Mouse (Mus musculus) heart, embryonic 15.5 days (tissue): ENCODE data around the gene Mmel1. TPM values are rescaled to one million over a fixed set of nuclear protein-coding genes. Genes with fewer than 3 reads are reported as not detected.

Source experiments
- ATAC-seq: fragments of 200-750 bp; cut with Nextera tagmentation; replicated peaks from 2 replicates; pipeline ENCODE4 v1.8.0; 2017; ENCODE audit warnings: low read depth, moderate TSS enrichment; ENCODE audit not compliant: insufficient number of reproducible peaks, insufficient read depth, low FRiP score
- H3K27ac ChIP-seq: fragments of 300-500 bp; sonication (generic); 2 replicates; pipeline ENCODE4 v1.5.1; 2015; ENCODE audit warnings: mild to moderate bottlenecking, inconsistent platforms
- H3K27me3 ChIP-seq: fragments of 300-500 bp; sonication (generic); 2 replicates; pipeline ENCODE4 v1.6.1; 2015; ENCODE audit warnings: inconsistent platforms
- H3K36me3 ChIP-seq: fragments of 300-500 bp; sonication (generic); 2 replicates; pipeline ENCODE4 v1.6.1; 2015; ENCODE audit warnings: mild to moderate bottlenecking, inconsistent platforms
- H3K4me1 ChIP-seq: fragments of 300-500 bp; sonication (generic); replicated peaks from 2 replicates; pipeline ENCODE4 v1.6.1; 2015; ENCODE audit warnings: inconsistent platforms
- H3K4me2 ChIP-seq: fragments of 300-500 bp; sonication (generic); 2 replicates; pipeline ENCODE4 v1.6.1; 2015; ENCODE audit warnings: inconsistent platforms, mild to moderate bottlenecking, moderate library complexity
- H3K4me3 ChIP-seq: fragments of 300-500 bp; sonication (generic); 2 replicates; pipeline ENCODE4 v1.5.1; 2015; ENCODE audit warnings: mild to moderate bottlenecking, inconsistent platforms
- H3K9ac ChIP-seq: fragments of 300-500 bp; sonication (generic); 2 replicates; pipeline ENCODE4 v1.6.1; 2015; ENCODE audit warnings: mild to moderate bottlenecking, inconsistent platforms
- H3K9me3 ChIP-seq: fragments of 300-500 bp; sonication (generic); replicated peaks from 2 replicates; pipeline ENCODE4 v1.6.1; 2016; ENCODE audit warnings: inconsistent platforms
- WGBS: fragments of 180-500 bp; shearing (Covaris S2); methylation state at CpG from one replicate; pipeline ENCODE4 v1.1.7; 2015; ENCODE audit warnings: mixed read lengths; 5-methylcytosine and 5-hydroxymethylcytosine counted together
- polyA plus RNA-seq: library from polyadenylated mRNA; unstranded; fragments of >200 nt; fragmentation: Nextera tagmentation; extraction: Ambion mirVana; gene quantifications from 2 replicates; pipeline ENCODE4 v1.2.1, GENCODE M21; 2015

Mmel1 gene
- polyA plus RNA-seq, 1 experiment from 2014 or later = 0.58 TPM

DNA sequence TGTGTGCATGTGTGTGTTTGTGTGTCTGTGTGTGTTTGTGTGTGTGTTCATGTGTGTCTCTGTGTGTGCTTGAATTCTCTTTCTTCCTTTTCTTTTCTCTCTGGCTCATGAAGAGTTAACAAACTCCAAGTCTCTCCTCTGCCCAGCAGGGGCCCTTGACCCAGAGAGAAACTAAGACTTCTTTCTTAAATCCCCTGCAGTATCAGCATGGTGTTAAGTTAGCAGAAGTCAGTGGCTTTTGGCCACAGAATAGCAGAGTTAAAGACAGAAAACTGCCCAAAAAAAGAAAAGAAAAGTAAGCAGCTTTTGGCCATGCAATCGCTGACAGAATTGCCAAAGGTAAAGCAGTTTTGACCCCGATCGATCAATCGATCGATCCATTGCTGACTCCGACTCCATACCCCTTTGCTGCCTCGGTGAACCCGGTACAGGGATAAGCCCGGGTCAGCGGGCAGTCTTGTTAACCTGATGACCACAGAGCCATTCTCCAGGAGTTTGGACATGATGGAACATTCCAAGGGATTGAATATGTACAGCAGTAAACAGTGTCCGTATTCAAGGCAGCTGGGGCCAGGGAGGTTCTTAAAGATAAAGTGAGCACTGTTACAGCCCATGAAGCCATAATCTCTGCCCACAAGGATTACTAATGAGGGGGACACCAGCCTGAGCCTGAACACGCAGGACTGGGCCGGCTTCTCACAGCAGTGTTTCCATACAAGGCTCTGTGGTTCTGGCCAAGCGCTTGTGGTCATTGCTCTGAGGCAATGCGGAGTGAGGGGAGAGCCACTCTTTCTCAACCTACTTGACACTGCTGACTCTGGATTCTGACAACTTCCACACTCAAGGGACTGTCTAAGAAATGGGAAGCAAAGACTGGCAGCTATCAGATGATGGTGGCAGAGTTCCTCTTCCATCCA lies 41.5 kb downstream of the Mmel1 start:
- Histone ChIP-seq H3K4me2 (no peak overlapping the region), H3K9ac (no peak overlapping the region), H3K9me3 (no peaks in the 10 kb centered on the region), H3K36me3 (no peaks in the 10 kb centered on the region), H3K27me3 (no peaks in the 10 kb centered on the region), H3K4me3 (no peak overlapping the region), H3K4me1 (peaks cover 9% of the 10 kb centered on the region), H3K27ac (no peak overlapping the region)
- 28% methylated on average over 15 of the region's 15 CpGs for WGBS
- ATAC-seq = no peak

DNA sequence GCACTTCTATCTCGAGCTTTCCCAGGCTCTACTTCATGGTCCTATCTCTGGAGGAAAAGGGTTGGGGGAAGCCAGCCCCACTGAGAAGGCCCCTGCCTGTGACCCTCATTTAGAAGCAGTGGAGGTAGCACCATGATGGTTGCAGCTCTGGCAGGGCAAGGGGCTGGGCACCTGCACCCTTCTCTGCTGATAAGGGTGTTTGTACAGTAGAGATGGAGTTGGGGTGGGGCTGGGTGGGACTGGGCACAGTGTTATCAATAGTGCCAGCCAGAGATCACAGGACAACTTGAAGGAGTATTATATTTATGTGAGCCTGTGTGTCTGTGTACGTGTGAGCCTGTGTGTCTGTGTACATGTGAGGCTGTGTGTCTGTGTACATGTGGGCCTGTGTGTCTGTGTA lies 42.3 kb downstream of the Mmel1 start:
- WGBS = 56% methylated on average over 2 of the region's 2 CpGs
- Histone ChIP-seq H3K4me2 (no peak overlapping the region), H3K4me3 (no peak overlapping the region), H3K9me3 (no peaks in the 10 kb centered on the region), H3K9ac (no peak overlapping the region), H3K27me3 (no peaks in the 10 kb centered on the region), H3K4me1 (peaks cover 9% of the 10 kb centered on the region), H3K36me3 (no peaks in the 10 kb centered on the region), H3K27ac (no peak overlapping the region)
- ATAC-seq = no peak

DNA sequence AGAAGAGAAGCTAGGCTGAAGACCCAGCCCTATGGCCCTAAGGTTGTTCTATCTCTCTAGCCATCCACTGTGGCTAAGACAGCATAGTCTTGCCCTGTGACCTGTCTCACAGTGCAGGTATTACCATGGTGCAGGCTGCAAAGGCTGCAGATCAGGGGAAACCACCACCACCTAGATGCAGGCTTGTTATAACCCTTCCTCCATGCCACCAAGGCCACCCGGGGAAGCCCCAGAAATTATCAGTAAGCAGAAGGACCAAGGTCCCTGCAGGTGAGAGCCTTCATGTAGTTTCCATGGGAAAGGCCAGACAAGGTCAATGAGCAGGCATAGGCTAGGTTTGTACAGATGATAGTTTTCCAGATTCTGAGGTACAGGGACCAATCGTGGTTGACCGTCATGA lies 44.5 kb downstream of the Mmel1 start:
- Histone ChIP-seq H3K27me3 (no peaks in the 10 kb centered on the region), H3K4me2 (no peak overlapping the region), H3K9me3 (no peaks in the 10 kb centered on the region), H3K27ac (no peak overlapping the region), H3K36me3 (no peaks in the 10 kb centered on the region), H3K9ac (no peak overlapping the region), H3K4me1 (peaks cover 4% of the 10 kb centered on the region; the same call in 1 of the 2 replicates), H3K4me3 (no peak overlapping the region)
- 93% methylated on average over 3 of the region's 3 CpGs for WGBS
- no peak for ATAC-seq

DNA sequence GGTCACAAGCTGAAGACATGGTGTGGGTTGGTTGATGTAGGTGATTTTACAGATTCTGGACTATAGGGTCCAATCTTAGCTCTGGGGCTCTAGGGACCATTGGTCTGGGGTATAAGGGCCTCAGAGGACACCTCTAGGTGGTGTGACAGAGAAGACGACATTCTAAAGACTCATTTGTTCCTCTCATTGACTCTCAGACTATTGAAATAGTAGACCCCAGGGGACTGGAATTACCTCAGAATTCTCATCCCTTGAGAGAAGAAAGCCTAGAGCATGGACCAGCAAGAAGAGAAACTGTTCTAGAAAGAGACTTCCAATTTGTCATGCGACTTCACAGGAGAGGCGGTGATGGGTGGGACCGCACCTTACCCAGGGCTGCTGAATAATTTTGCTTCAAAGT lies 44.9 kb downstream of the Mmel1 start:
- 93% methylated on average over 4 of the region's 4 CpGs for WGBS
- ATAC-seq = no peak
- H3K27ac ChIP-seq = no peak overlapping the region
- H3K9me3 ChIP-seq = no peaks in the 10 kb centered on the region
- no peak overlapping the region for H3K4me2 ChIP-seq
- no peak overlapping the region for H3K9ac ChIP-seq
- no peaks in the 10 kb centered on the region for H3K36me3 ChIP-seq
- H3K4me3 ChIP-seq = no peak overlapping the region
- no peaks in the 10 kb centered on the region for H3K27me3 ChIP-seq
- H3K4me1 ChIP-seq = peaks cover 4% of the 10 kb centered on the region; the same call in 1 of the 2 replicates

DNA sequence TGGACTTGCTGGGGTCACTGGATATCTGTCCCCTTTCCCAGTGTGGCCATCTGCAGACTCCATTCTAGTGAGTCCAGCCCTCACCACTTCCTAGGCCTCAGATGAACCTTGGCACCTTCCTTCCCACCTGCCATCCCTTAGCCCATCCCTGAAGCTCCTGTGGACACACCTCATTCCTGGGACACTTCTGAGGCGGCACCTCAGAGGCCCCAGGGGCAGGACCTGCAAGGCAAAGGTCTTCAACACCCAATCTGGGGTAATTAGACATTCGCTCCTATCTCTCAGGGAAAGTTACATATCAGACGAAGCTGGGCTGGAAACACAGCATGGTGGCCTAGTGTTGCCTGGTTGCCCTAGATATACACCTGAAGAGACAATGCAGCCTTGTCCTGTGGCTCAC lies 45.3 kb downstream of the Mmel1 start:
- no peak overlapping the region for H3K4me2 ChIP-seq
- H3K4me1 ChIP-seq = peaks cover 4% of the 10 kb centered on the region; the same call in 1 of the 2 replicates
- no peaks in the 10 kb centered on the region for H3K27me3 ChIP-seq
- WGBS = 70% methylated on average over 3 of the region's 3 CpGs
- no peaks in the 10 kb centered on the region for H3K9me3 ChIP-seq
- no peak for ATAC-seq
- no peak overlapping the region for H3K4me3 ChIP-seq
- no peak overlapping the region for H3K27ac ChIP-seq
- no peaks in the 10 kb centered on the region for H3K36me3 ChIP-seq
- no peak overlapping the region for H3K9ac ChIP-seq

DNA sequence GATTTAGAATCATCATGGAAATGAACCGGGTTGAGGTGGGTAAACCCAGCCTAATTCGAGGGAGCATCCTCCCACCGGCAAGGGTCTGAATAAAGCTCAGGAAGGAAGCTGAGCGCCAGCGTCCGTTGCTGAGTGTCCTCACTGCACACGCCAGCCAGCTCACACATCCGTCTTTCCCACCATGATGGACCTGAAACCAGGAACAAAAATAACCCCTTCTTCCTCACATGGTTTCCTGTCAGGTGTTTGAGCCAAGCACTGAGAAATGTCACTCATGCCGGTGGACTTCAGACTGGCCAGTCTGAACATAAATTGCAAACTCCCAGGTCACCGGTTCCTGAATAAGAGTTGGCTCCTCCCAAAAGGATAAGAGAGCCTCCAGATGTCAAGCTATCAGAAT lies 45.9 kb downstream of the Mmel1 start:
- no peaks in the 10 kb centered on the region for H3K27me3 ChIP-seq
- no peak overlapping the region for H3K4me2 ChIP-seq
- WGBS = 62% methylated on average over 10 of the region's 10 CpGs
- no peak overlapping the region for H3K9ac ChIP-seq
- H3K4me3 ChIP-seq = no peak overlapping the region
- H3K9me3 ChIP-seq = no peaks in the 10 kb centered on the region
- H3K27ac ChIP-seq = no peak overlapping the region
- ATAC-seq = no peak
- no peaks in the 10 kb centered on the region for H3K36me3 ChIP-seq
- peaks cover 4% of the 10 kb centered on the region; the same call in 1 of the 2 replicates for H3K4me1 ChIP-seq

DNA sequence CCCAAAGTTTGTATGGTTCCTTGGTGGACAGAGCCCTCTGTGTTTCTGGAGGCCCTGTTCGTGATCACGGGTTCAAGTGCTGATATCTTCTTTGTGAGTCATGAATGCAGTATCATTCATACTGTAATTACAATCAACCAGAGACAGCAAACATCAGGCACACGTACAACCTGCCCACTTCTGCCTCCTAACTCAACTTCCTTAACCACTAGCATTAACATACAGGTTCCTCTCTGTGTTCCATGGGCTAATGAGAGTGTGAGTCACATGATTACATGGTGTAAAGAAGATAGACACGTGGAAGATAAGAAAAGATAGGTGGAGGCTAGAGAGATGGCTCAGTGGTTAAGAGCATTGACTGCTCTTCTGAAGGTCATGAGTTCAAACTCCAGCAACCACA lies 47.3 kb downstream of the Mmel1 start:
- Histone ChIP-seq H3K9ac (no peak overlapping the region), H3K4me1 (no peaks in the 10 kb centered on the region), H3K4me2 (no peak overlapping the region), H3K4me3 (no peak overlapping the region), H3K27me3 (no peaks in the 10 kb centered on the region), H3K36me3 (no peaks in the 10 kb centered on the region), H3K27ac (no peak overlapping the region), H3K9me3 (no peaks in the 10 kb centered on the region)
- WGBS = 77% methylated on average over 4 of the region's 4 CpGs
- ATAC-seq = no peak

DNA sequence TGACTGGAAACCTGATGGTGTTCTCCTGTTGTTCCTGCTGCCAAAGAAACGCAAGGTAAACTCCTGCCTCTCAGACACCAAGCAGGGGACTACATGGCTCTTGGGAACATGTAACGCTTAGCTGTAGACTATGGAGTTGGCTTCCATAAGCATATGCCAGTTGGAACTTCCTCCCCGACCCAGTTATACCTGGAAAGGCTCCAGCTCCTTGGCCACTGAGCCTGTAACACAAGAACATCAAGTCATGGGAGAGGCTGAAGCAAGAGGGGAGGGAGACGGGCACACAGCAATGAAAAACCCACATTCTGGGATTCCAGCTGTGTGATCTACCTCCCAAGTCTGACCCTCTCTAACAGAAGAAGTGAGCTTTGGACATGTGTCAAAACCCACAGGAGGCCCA lies 52.9 kb downstream of the Mmel1 start:
- ATAC-seq = no peak
- H3K27ac ChIP-seq = no peak overlapping the region
- no peak overlapping the region for H3K4me2 ChIP-seq
- H3K36me3 ChIP-seq = no peaks in the 10 kb centered on the region
- no peaks in the 10 kb centered on the region for H3K27me3 ChIP-seq
- no peaks in the 10 kb centered on the region for H3K4me1 ChIP-seq
- H3K9me3 ChIP-seq = no peaks in the 10 kb centered on the region
- H3K4me3 ChIP-seq = no peak overlapping the region
- WGBS = 67% methylated on average over 4 of the region's 4 CpGs
- no peak overlapping the region for H3K9ac ChIP-seq

DNA sequence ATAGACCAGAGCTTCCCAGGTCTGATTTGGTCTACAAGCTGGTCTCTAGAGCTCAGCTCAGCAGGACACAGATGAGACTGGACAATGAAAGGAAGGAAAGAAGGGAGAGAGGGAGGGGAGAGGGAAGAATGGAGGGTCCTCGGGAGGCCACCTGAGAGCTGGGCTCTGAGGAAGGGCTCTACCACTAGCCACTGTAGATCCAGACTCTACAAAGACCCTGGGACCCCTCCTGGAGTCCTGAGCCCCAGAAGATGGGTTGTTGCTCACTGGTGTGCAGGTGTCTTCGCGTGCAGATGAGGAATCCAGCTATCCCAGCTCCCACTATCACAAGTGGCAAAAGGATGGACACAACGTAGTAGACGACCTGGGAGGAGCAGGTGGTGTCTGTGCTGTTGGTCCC lies 53.5 kb downstream of the Mmel1 start:
- H3K9me3 ChIP-seq = no peaks in the 10 kb centered on the region
- no peak overlapping the region for H3K9ac ChIP-seq
- 76% methylated on average over 5 of the region's 5 CpGs for WGBS
- H3K27ac ChIP-seq = no peak overlapping the region
- H3K4me3 ChIP-seq = no peak overlapping the region
- no peak overlapping the region for H3K4me2 ChIP-seq
- no peaks in the 10 kb centered on the region for H3K36me3 ChIP-seq
- no peak for ATAC-seq
- H3K4me1 ChIP-seq = peaks cover 6% of the 10 kb centered on the region
- H3K27me3 ChIP-seq = no peaks in the 10 kb centered on the region

DNA sequence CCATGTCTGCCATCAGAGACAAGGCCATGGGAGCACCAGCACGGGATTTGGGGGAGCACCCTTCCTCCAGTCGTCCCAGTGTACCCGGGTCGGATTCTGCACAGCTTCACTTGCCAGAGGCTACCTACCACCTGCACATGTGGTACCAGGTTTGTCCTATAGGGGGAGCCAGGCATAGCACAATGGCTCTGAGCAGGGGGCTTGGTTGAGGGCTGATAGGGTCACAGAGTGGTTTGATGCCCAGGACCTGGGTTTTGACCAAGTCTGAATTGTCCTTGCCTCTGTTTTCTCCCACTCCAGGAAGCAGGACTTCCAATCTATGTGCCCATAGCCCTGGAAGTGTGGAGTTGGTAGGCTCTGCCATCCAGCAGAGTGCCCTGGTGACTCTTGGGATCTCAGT lies 56.0 kb downstream of the Mmel1 start:
- H3K4me2 ChIP-seq = no peak overlapping the region
- H3K27ac ChIP-seq = no peak overlapping the region
- WGBS = 52% methylated on average over 4 of the region's 4 CpGs
- H3K27me3 ChIP-seq = no peaks in the 10 kb centered on the region
- H3K4me1 ChIP-seq = peaks cover 10% of the 10 kb centered on the region
- no peaks in the 10 kb centered on the region for H3K36me3 ChIP-seq
- no peak overlapping the region for H3K4me3 ChIP-seq
- no peak for ATAC-seq
- H3K9ac ChIP-seq = no peak overlapping the region
- no peaks in the 10 kb centered on the region for H3K9me3 ChIP-seq

DNA sequence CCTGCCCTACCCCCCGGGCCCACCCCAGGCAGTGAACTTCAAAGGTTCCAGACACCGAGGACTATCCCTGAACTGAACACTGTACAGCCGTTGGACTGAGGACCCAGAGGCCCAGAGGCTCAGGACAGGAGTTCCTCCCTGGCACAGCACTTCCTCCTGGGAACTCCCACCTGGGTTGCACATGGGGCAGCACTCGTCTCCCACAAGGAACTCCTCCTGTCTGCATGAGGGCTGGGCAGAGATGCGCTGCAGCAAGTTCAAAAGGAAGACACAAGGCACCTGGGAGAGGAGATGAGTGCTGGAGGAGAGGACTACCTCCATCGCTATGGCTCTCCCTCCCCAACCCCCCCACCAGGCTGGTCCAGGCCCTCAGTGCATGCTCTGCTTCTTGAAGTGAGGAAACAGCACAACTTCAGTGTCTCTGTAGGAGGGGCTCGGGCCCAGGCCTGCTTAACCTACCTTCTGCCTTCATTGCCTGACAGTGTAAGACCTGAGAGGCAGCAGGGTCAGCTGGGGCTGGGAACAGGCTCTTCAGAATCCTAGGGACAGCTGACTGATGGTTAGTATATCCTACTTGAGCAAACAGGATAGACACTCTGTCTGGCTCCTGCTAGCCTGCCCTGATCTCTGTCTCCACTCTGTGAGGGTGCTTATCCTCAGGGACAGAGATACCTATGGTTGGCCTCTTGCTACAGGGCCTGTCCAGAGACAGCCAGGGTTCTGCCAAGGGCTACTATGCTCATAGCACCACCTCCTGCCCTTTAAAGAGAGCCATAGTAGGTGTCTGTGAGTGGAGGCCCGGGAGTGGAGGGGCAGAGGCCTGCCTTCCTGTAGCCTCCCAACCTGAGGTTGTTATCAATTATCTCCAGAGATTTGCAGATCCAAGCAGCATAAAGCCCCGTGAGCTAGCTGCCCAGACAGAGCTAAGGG lies 57.8 kb downstream of the Mmel1 start:
- H3K27ac ChIP-seq = peak overlapping the region; percentile 52
- 54% methylated on average over 9 of the region's 9 CpGs for WGBS
- no peaks in the 10 kb centered on the region for H3K27me3 ChIP-seq
- H3K36me3 ChIP-seq = no peaks in the 10 kb centered on the region
- no peaks in the 10 kb centered on the region for H3K9me3 ChIP-seq
- H3K4me2 ChIP-seq = peak overlapping the region; percentile 53
- peak overlapping the region; percentile 31 for H3K4me3 ChIP-seq
- H3K4me1 ChIP-seq = peaks cover 10% of the 10 kb centered on the region
- H3K9ac ChIP-seq = peak overlapping the region; percentile 12; the same call in 1 of the 2 replicates
- ATAC-seq = 0 out of 2 replicates have a peak, but pooled peaks have one; percentile 14
